Mouse (Mus musculus): ENCODE data around the gene 4930578G10Rik. TPM values are rescaled to one million over a fixed set of nuclear protein-coding genes. Genes with fewer than 3 reads are reported as not detected.

Gene 4930578G10Rik
- polyA plus RNA-seq, 1 experiment, result 0.34 TPM

- H3K27ac ChIP-seq (ENCODE audit: insufficient read depth, low read length), result no peak overlapping the region
These were observed 145.3 kb downstream of the 4930578G10Rik start for GRCm38 (mm10) chr4:42880677-42880948.

DNA sequence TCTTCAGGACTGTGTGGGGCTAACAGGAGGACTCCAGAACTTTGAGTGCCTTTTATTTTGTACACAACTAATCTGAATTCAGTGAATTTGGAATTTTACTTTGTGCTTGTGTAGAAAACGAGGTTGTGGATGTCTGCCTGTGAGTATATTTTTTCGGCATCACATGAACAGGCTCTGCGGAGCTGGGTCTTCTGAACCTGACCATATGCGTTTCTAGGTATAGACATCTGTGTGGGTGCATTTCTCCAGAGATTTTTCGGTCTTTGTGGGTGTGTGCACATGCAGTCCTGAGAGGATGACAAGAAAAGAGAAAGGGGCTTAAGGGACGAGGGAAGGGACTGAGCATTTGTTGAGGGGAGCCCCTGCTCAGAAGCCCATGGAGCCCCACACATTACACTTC is 151.6 kb downstream of the 4930578G10Rik start:
- Histone ChIP-seq H3K4me1 (ENCODE audit: control insufficient read depth, insufficient read depth, low read length) (no peaks in the 10 kb centered on the region), H3K27ac (ENCODE audit: insufficient read depth, low read length) (no peak overlapping the region), H3K4me3 (replicated peaks; ENCODE audit: insufficient read depth, low read depth, low read length) (no peak overlapping the region), H3K27me3 (ENCODE audit: control insufficient read depth, insufficient read depth, low read length) (no peaks in the 10 kb centered on the region)
- DNase-seq, result no peak
- 90% methylated on average over 6 of the region's 6 CpGs for WGBS
- TF ChIP-seq CTCF (IDR thresholded peaks at IDR 0.05; ENCODE audit: borderline replicate concordance, insufficient read depth, low read depth, low read length), result no peak
- no peak for TF ChIP-seq POLR2A (IDR thresholded peaks at IDR 0.05; ENCODE audit: borderline replicate concordance, insufficient read depth, low read length)

More at GRCm38 (mm10) chr4:42880677-42880948, 145.3 kb downstream of the 4930578G10Rik start:
- TF ChIP-seq POLR2A (IDR thresholded peaks at IDR 0.05; ENCODE audit: borderline replicate concordance, insufficient read depth, low read length) (no peak), CTCF (IDR thresholded peaks at IDR 0.05; ENCODE audit: borderline replicate concordance, insufficient read depth, low read depth, low read length) (no peak)
- WGBS, result 30% methylated on average over 1 of the region's 1 CpGs
- Histone ChIP-seq H3K4me1 (ENCODE audit: control insufficient read depth, insufficient read depth, low read length) (no peaks in the 10 kb centered on the region), H3K27me3 (ENCODE audit: control insufficient read depth, insufficient read depth, low read length) (no peaks in the 10 kb centered on the region), H3K4me3 (replicated peaks; ENCODE audit: insufficient read depth, low read depth, low read length) (no peak overlapping the region)
- DNase-seq, result no peak

DNA sequence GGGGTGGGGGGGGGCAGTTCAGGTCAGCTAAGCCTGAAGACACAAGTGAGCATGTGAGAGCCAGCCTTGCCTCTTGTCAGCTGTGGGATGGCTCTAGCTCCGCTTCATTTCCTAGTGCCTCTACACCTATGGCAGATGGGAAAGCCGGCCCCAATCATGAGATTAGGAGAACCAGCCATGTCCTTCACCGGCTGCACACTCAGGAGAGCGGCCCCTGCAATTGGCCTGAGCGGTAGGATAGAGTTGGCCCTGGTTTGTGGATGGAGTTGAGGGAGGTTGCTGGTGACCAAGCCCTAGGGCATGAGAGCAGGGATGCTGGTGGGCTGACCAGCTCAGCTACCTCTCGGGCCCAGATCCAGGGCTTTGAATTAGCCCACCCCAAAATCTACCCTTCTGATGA is 153.5 kb downstream of the 4930578G10Rik start:
- H3K4me3 ChIP-seq (replicated peaks; ENCODE audit: insufficient read depth, low read depth, low read length), result no peak overlapping the region
- H3K27me3 ChIP-seq (ENCODE audit: control insufficient read depth, insufficient read depth, low read length), result no peaks in the 10 kb centered on the region
- no peak overlapping the region for H3K27ac ChIP-seq (ENCODE audit: insufficient read depth, low read length)
- no peaks in the 10 kb centered on the region for H3K4me1 ChIP-seq (ENCODE audit: control insufficient read depth, insufficient read depth, low read length)
- no peak for TF ChIP-seq POLR2A (IDR thresholded peaks at IDR 0.05; ENCODE audit: borderline replicate concordance, insufficient read depth, low read length)
- TF ChIP-seq CTCF (IDR thresholded peaks at IDR 0.05; ENCODE audit: borderline replicate concordance, insufficient read depth, low read depth, low read length), result no peak
- no peak for DNase-seq
- 81% methylated on average over 6 of the region's 6 CpGs for WGBS

DNA sequence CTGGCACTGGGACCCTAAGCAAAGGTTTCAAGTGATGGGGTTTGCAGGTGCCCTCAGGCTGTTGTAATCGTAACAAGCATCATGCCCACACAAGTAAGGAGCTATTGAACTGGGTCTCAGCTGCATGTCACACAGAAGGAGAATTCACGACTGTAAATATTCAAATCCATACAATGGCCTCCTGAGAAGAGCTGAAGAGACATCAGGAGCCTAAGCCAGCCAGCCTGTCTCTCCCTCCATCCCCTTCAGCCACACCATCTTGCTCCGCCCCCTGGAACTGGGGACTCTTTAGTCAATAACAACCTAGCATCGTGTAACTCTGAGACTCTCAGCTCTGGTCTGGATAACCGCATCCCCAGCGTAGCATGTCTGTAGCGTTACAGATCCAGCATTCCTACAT is 155.8 kb downstream of the 4930578G10Rik start:
- Histone ChIP-seq H3K27me3 (ENCODE audit: control insufficient read depth, insufficient read depth, low read length) (no peaks in the 10 kb centered on the region), H3K27ac (ENCODE audit: insufficient read depth, low read length) (no peak overlapping the region), H3K4me3 (replicated peaks; ENCODE audit: insufficient read depth, low read depth, low read length) (no peak overlapping the region), H3K4me1 (ENCODE audit: control insufficient read depth, insufficient read depth, low read length) (no peaks in the 10 kb centered on the region)
- 65% methylated on average over 7 of the region's 7 CpGs for WGBS
- no peak for TF ChIP-seq POLR2A (IDR thresholded peaks at IDR 0.05; ENCODE audit: borderline replicate concordance, insufficient read depth, low read length)
- TF ChIP-seq CTCF (IDR thresholded peaks at IDR 0.05; ENCODE audit: borderline replicate concordance, insufficient read depth, low read depth, low read length), result no peak
- DNase-seq, result no peak

GRCm38 (mm10) chr4:42895118-42895517 is 159.8 kb downstream of the 4930578G10Rik start:
- no peaks in the 10 kb centered on the region for H3K4me1 ChIP-seq (ENCODE audit: control insufficient read depth, insufficient read depth, low read length)
- no peak overlapping the region for H3K4me3 ChIP-seq (replicated peaks; ENCODE audit: insufficient read depth, low read depth, low read length)
- 56% methylated on average over 7 of the region's 7 CpGs for WGBS
- no peaks in the 10 kb centered on the region for H3K27me3 ChIP-seq (ENCODE audit: control insufficient read depth, insufficient read depth, low read length)
- no peak overlapping the region for H3K27ac ChIP-seq (ENCODE audit: insufficient read depth, low read length)
- TF ChIP-seq POLR2A (IDR thresholded peaks at IDR 0.05; ENCODE audit: borderline replicate concordance, insufficient read depth, low read length), result no peak
- no peak for TF ChIP-seq CTCF (IDR thresholded peaks at IDR 0.05; ENCODE audit: borderline replicate concordance, insufficient read depth, low read depth, low read length)
- no peak for DNase-seq

Other genes with a start within 250 kb of the 4930578G10Rik start
- gene Fam205a2, start 207.4 kb upstream of the 4930578G10Rik start, polyA plus RNA-seq (2012; rRNA removed), result 0.35 and 0.69 TPM in 2 replicates
- not detected in 2 replicates for gene Gm10591, start 123.3 kb upstream of the 4930578G10Rik start, polyA plus RNA-seq (2012; rRNA removed)
- 0.89 and 1.2 TPM in 2 replicates for gene Gm2564, start 105.8 kb upstream of the 4930578G10Rik start, polyA plus RNA-seq (2012; rRNA removed)
- 0.82 TPM in 1 of 2 replicates, not detected in the other for gene Ccl27b, start 80.3 kb upstream of the 4930578G10Rik start, polyA plus RNA-seq (2012; rRNA removed)
- gene Il11ra2, start 73.7 kb upstream of the 4930578G10Rik start, polyA plus RNA-seq (2012; rRNA removed), result 0.14 TPM in 1 of 2 replicates, not detected in the other
- 1.5 and 1.6 TPM in 2 replicates for gene Ccl19, start 21.0 kb downstream of the 4930578G10Rik start, polyA plus RNA-seq (2012; rRNA removed)
- gene Ccl21a, start 38.4 kb downstream of the 4930578G10Rik start, polyA plus RNA-seq (2012; rRNA removed), result not detected in 2 replicates
- 0.35 and 0.59 TPM in 2 replicates for gene Fam205a1, start 118.3 kb downstream of the 4930578G10Rik start, polyA plus RNA-seq (2012; rRNA removed)
- gene Gm12394, start 121.2 kb downstream of the 4930578G10Rik start, polyA plus RNA-seq (2012; rRNA removed), result 0.10 and 0.11 TPM in 2 replicates
- gene Fam205c, start 138.7 kb downstream of the 4930578G10Rik start, polyA plus RNA-seq (2012; rRNA removed), result 0.10 TPM in 1 of 2 replicates, not detected in the other
- gene Phf24, start 181.1 kb downstream of the 4930578G10Rik start, polyA plus RNA-seq (2012; rRNA removed), result 79.9 and 84.1 TPM in 2 replicates
- 55.0 and 58.7 TPM in 2 replicates for gene Dnajb5, start 214.3 kb downstream of the 4930578G10Rik start, polyA plus RNA-seq (2012; rRNA removed)
- not detected in 2 replicates for gene 1700022I11Rik, start 234.1 kb downstream of the 4930578G10Rik start, polyA plus RNA-seq (2012; rRNA removed)